Mouse (Mus musculus) spleen, adult 2 months (tissue): Measurements from ENCODE around the gene Tom1l2.

Experiments
- CTCF ChIP-seq: fragments of 200-500 bp; IDR thresholded peaks from 2 replicates; pipeline ENCODE4 v1.5.1; 2011; ENCODE audit warnings: mild to moderate bottlenecking, inconsistent platforms; ENCODE audit not compliant: insufficient read depth, insufficient read length, insufficient replicate concordance; ENCODE audit errors: extremely low read depth
- POLR2A ChIP-seq: fragments of 200-500 bp; IDR thresholded peaks from 2 replicates; pipeline ENCODE4 v1.6.1; 2011; ENCODE audit warnings: low read depth, low read length, inconsistent platforms

DNA sequence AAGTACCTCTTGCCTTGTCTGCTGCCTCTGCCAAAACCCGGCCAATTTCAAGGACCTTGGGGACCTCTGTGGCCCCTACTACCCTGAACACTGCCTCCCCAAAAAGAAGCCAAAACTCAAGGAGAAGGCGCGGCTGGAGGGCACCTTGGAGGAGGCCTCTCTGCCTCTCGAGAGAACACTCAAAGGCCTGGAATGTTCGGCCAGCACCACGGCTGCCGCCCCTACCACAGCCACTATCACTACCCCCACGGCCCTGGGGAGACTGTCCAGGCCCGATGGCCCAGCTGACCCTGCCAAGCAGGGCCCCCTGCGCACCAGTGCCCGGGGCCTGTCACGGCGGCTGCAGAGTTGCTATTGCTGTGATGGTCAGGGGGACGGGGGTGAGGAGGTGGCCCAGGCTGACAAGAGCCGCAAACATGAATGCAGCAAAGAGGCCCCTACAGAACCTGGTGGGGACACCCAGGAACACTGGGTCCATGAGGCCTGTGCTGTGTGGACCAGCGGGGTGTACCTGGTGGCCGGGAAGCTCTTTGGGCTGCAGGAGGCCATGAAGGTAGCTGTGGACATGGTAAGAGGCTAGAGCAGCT is 162.6 kb downstream of the Tom1l2 start:
- TF ChIP-seq CTCF: no peak
- no peak for TF ChIP-seq POLR2A
